Mouse (Mus musculus): ENCODE measurements around the gene Sec14l4. TPM values are rescaled to one million over a fixed set of nuclear protein-coding genes. Genes with fewer than 3 reads are reported as not detected.

Gene Sec14l4
- polyA plus RNA-seq, 1 experiment: not detected

DNA sequence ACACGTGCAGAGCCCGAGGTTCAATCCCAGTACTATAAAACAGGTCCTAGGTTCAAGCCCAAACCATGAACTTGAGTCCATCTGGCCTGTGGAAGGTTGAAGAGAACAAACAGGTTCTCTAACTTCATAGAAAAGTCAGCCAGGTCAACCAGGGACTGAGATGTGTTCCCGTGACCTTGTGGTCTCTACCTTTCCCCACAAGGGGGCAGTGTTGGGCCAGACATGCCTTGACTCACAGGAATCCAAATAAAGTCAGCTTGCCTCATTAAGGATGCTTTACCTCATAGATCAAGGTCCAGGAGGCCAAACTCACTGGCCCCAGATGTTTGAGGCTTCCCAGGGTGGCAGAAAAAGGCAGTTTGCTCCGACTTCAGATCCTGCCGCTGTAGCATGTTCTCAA, 22.3 kb downstream of the Sec14l4 start:
- TF ChIP-seq CTCF (IDR thresholded peaks at IDR 0.05; ENCODE audit: borderline replicate concordance, extremely low read depth, insufficient read depth, insufficient read length) (peak; percentile 90), POLR2A (IDR thresholded peaks at IDR 0.05; ENCODE audit: borderline replicate concordance, extremely low read depth, insufficient read depth, insufficient read length, poor library complexity, severe bottlenecking) (no peak)
- DNase-seq (ENCODE audit: low read depth): peak; percentile 75

DNA sequence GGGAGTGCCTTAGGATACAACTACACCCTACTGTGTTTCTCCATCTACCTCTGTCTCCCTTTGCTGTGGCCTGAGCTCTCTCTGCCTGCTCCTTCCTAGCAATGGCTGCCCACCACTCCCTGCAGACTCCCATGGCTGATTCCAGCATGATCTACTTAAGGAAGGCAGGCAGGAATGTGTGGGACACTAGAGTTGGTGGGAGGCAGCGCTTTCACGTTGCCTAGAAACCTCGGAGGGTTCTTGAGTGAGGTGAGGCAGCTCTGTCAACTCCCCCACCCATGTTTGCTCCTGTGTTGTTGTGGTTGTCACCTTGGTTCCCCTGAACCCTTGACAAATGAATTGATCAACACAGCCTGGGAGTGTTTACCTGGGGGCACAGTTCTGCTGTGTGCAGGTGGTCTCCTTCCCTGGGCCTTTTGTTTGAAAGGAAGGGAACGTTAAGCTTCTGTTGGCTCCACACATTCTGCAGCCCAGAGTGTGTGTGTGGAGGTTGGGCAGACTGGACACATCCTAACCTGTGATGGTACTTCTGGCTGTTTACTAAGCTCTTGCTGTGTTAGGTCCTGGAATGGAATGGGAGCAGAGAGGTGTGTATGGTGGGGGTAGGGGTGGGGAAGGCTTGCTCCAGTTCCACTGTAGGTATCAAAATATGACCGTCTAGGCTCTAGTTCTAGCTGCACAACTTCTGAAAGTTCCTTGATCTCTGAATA, 29.8 kb downstream of the Sec14l4 start:
- TF ChIP-seq CTCF (IDR thresholded peaks at IDR 0.05; ENCODE audit: borderline replicate concordance, extremely low read depth, insufficient read depth, insufficient read length) (no peak), POLR2A (IDR thresholded peaks at IDR 0.05; ENCODE audit: borderline replicate concordance, extremely low read depth, insufficient read depth, insufficient read length, poor library complexity, severe bottlenecking) (no peak)
- no peak for DNase-seq (ENCODE audit: low read depth)

DNA sequence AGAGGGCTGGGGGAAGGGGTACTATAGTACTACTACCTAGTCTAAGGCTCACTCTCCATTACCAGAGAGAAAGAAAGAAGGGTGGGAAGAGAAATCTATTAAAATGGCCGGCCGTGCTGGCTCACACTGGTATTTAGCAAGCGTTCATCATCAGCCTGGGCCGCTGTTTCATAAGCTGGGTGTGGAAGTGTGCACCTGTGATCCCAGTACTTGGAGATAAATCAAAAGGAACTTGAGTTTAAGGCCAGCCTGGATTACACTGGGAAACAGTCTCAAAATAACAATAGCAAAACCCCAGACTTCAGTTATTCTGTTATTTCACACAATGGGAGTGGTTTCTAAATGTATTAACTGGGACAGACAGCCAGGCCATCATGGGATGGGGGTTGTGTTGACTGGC, 31.3 kb downstream of the Sec14l4 start:
- no peak for DNase-seq (ENCODE audit: low read depth)
- TF ChIP-seq CTCF (IDR thresholded peaks at IDR 0.05; ENCODE audit: borderline replicate concordance, extremely low read depth, insufficient read depth, insufficient read length): no peak
- no peak for TF ChIP-seq POLR2A (IDR thresholded peaks at IDR 0.05; ENCODE audit: borderline replicate concordance, extremely low read depth, insufficient read depth, insufficient read length, poor library complexity, severe bottlenecking)

DNA sequence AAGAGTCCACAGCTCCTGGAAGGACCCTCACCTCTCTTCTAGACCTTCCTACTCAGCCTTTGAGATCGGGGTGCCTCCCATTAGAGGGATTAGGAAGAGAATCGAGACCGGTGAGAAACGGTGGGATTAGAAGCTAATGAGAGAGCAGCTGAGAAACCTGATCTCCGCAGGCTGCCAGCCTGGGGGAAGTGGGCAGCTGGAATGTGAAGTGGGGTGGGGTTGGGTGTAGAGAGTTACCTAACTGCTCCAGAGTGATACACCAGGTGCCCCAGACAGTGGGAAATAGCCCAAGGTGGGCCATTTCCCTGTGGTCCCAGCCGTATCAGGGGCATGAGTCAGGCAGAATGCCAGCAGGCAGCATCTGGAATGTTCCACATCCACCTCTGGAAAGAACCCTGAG, 31.7 kb downstream of the Sec14l4 start:
- DNase-seq (ENCODE audit: low read depth): no peak
- no peak for TF ChIP-seq POLR2A (IDR thresholded peaks at IDR 0.05; ENCODE audit: borderline replicate concordance, extremely low read depth, insufficient read depth, insufficient read length, poor library complexity, severe bottlenecking)
- no peak for TF ChIP-seq CTCF (IDR thresholded peaks at IDR 0.05; ENCODE audit: borderline replicate concordance, extremely low read depth, insufficient read depth, insufficient read length)

GRCm38 (mm10) chr11:4064627-4065122, 33.4 kb downstream of the Sec14l4 start, which contains the start of gene Sec14l3:
Gene Sec14l3 (plus strand): TSS chr11:4064841.
- DNase-seq (ENCODE audit: low read depth): no peak
- TF ChIP-seq CTCF (IDR thresholded peaks at IDR 0.05; ENCODE audit: borderline replicate concordance, extremely low read depth, insufficient read depth, insufficient read length) (no peak), POLR2A (IDR thresholded peaks at IDR 0.05; ENCODE audit: borderline replicate concordance, extremely low read depth, insufficient read depth, insufficient read length, poor library complexity, severe bottlenecking) (no peak)

DNA sequence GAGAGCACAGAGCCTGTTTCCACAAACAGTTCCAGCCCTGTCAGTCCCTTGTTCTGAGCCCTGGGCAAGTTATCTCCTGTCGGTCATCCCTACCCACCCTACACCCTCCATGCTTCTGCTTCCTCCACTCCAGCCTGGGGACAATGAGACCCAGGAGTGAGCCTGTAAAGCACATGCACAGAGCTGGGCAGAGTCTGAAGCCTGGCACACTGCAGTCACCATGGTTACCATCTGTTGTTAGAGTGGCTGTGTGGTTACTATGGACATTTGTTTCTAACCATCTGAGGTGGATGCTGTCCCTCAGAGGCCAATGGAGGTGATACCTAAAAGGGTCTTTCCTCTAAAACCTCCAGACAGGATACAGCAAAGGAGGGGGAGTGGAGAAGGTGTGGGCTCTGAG, 38.4 kb downstream of the Sec14l4 start:
- DNase-seq (ENCODE audit: low read depth): peak; percentile 50

DNA sequence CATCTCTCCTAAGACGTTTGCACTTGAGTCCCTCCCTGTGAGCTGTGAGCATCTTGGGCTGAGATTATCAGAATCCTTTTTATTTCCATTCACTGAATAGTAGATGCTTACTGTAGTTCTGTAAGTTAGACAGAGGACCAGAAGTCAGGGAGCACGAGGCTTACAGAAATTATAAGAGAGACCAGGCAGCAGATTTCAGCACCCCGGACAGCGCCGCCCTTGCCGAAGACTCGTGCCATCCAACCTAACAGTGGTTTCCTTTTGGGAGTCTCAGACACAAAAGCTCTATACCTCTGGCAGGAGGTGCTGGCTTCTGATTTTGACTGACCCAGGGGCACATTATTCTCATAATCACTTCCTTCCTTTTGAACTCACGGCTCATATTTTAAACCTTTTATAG, 45.4 kb downstream of the Sec14l4 start:
- no peak for DNase-seq (ENCODE audit: low read depth)
- no peak for TF ChIP-seq POLR2A (IDR thresholded peaks at IDR 0.05; ENCODE audit: borderline replicate concordance, extremely low read depth, insufficient read depth, insufficient read length, poor library complexity, severe bottlenecking)
- TF ChIP-seq CTCF (IDR thresholded peaks at IDR 0.05; ENCODE audit: borderline replicate concordance, extremely low read depth, insufficient read depth, insufficient read length): no peak

More for the DNA sequence above, 38.4 kb downstream of the Sec14l4 start:
- TF ChIP-seq POLR2A (IDR thresholded peaks at IDR 0.05; ENCODE audit: borderline replicate concordance, extremely low read depth, insufficient read depth, insufficient read length, poor library complexity, severe bottlenecking) (no peak), CTCF (IDR thresholded peaks at IDR 0.05; ENCODE audit: borderline replicate concordance, extremely low read depth, insufficient read depth, insufficient read length) (no peak)

DNA sequence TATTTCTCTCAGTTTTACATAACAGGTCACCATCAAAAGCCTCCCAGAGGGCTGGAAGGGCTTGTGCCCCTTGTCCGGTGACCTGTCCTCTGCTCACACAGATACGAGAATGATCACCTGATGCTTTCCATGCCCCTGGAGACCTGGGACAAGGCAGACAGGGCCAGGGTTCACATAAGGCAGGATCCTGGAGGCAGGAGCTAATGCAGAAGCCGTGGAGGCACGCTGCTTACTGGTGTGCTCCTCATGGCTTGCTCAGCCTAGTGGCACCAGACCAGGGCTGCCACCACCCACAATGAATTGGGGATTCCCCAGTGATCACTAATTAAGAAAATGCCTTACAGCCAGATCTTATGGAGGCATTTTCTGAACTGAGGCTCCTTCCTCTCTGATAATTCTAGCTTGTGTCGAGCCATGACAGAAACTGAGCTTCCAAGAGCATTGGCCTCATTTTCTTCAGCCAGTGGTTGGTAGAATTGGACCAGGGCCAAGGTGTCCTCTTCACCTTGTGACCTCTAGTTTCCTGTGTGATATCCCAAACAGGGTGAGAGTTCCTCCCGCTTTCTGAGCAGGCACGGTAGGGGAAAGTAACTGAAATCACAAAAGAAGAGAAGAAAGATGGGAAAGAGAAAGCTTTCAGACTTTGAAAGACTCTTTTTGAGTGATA, 47.1 kb downstream of the Sec14l4 start:
- TF ChIP-seq POLR2A (IDR thresholded peaks at IDR 0.05; ENCODE audit: borderline replicate concordance, extremely low read depth, insufficient read depth, insufficient read length, poor library complexity, severe bottlenecking) (no peak), CTCF (IDR thresholded peaks at IDR 0.05; ENCODE audit: borderline replicate concordance, extremely low read depth, insufficient read depth, insufficient read length) (no peak)
- DNase-seq (ENCODE audit: low read depth): no peak

DNA sequence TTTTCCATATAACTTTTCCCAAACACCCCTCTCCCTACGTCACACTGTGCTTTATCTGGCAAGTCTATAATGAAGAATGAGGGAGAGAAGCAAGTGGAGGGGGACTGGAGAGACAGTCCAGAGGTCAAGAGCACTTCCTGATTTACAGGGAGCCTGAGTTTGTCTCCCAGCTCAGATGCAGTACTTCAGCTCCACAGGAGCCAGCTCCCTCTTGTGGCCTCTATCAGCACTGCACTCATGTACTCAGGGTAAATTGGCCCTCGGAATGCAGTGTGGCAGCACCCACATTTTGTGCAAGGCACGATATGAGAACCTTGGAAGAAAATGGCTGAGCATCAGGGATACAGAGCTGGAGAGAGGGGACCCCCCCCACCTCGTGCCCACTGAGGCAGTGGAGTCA, 49.0 kb downstream of the Sec14l4 start:
- peak; percentile 66 for DNase-seq (ENCODE audit: low read depth)
- peak; percentile 88 for TF ChIP-seq CTCF (IDR thresholded peaks at IDR 0.05; ENCODE audit: borderline replicate concordance, extremely low read depth, insufficient read depth, insufficient read length)
- TF ChIP-seq POLR2A (IDR thresholded peaks at IDR 0.05; ENCODE audit: borderline replicate concordance, extremely low read depth, insufficient read depth, insufficient read length, poor library complexity, severe bottlenecking): no peak

- TF ChIP-seq POLR2A (IDR thresholded peaks at IDR 0.05; ENCODE audit: borderline replicate concordance, extremely low read depth, insufficient read depth, insufficient read length, poor library complexity, severe bottlenecking) (no peak), CTCF (IDR thresholded peaks at IDR 0.05; ENCODE audit: borderline replicate concordance, extremely low read depth, insufficient read depth, insufficient read length) (peak; percentile 82; the same call in 1 of the 2 replicates)
Measured at GRCm38 (mm10) chr11:4083316-4084078, 52.2 kb downstream of the Sec14l4 start.

DNA sequence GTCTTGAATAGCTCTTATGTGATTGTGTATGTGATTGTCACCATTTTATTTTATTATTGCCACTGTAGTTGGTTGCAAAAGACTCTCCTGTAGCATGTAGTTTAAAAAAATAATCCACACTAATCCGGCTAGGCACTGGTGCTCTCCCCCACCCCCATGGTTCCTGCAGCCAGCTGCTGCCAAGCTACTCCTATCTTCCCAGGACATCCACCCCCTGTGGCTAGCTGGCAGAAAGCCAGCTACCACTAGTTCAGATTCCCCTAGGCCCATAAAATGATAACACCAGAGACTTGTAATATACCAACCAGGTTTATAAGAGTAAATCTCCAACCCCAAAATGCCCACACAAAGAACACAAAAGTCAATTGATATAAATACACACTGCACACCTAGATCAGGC, 55.0 kb downstream of the Sec14l4 start:
- peak; percentile 4 for DNase-seq (ENCODE audit: low read depth)
- TF ChIP-seq POLR2A (IDR thresholded peaks at IDR 0.05; ENCODE audit: borderline replicate concordance, extremely low read depth, insufficient read depth, insufficient read length, poor library complexity, severe bottlenecking) (no peak), CTCF (IDR thresholded peaks at IDR 0.05; ENCODE audit: borderline replicate concordance, extremely low read depth, insufficient read depth, insufficient read length) (no peak)

More at GRCm38 (mm10) chr11:4083316-4084078, 52.2 kb downstream of the Sec14l4 start:
- DNase-seq (ENCODE audit: low read depth): peak; percentile 89
